Mouse (Mus musculus) kidney, embryonic 15.5 days (tissue): ENCODE measurements around the gene Hist2h3c2. TPM values are rescaled to one million over a fixed set of nuclear protein-coding genes. Genes with fewer than 3 reads are reported as not detected.
"Not testable (repeated sequence)": the region's sequence is repeated elsewhere in the genome, so short reads cannot be mapped to it uniquely, and the experiment has no call there.

Experiments
- ATAC-seq: fragments of 200-750 bp; cut with Nextera tagmentation; replicated peaks from 2 replicates; pipeline ENCODE4 v1.8.0; 2017; ENCODE audit warnings: moderate TSS enrichment; ENCODE audit not compliant: low FRiP score
- H3K27ac ChIP-seq: fragments of 300-500 bp; sonication (generic); 2 replicates; pipeline ENCODE4 v1.5.1; 2015; ENCODE audit warnings: mild to moderate bottlenecking, inconsistent platforms
- H3K27me3 ChIP-seq: fragments of 300-500 bp; sonication (generic); 2 replicates; pipeline ENCODE4 v1.6.1; 2015; ENCODE audit warnings: inconsistent platforms
- H3K36me3 ChIP-seq: fragments of 300-500 bp; sonication (generic); 2 replicates; pipeline ENCODE4 v1.6.1; 2015; ENCODE audit warnings: inconsistent platforms
- H3K4me1 ChIP-seq: fragments of 300-500 bp; sonication (generic); 2 replicates; pipeline ENCODE4 v1.6.1; 2015; ENCODE audit warnings: inconsistent platforms
- H3K4me2 ChIP-seq: fragments of 300-500 bp; sonication (generic); 2 replicates; pipeline ENCODE4 v1.6.1; 2015; ENCODE audit warnings: moderate library complexity, mild to moderate bottlenecking, inconsistent platforms
- H3K4me3 ChIP-seq: fragments of 300-500 bp; sonication (generic); replicated peaks from 2 replicates; pipeline ENCODE4 v1.5.1; 2015; ENCODE audit warnings: mild to moderate bottlenecking, inconsistent platforms
- H3K9ac ChIP-seq: fragments of 300-500 bp; sonication (generic); 2 replicates; pipeline ENCODE4 v1.6.1; 2015; ENCODE audit warnings: mild to moderate bottlenecking, inconsistent platforms
- H3K9me3 ChIP-seq: fragments of 300-500 bp; sonication (generic); replicated peaks from 2 replicates; pipeline ENCODE4 v1.6.1; 2016; ENCODE audit warnings: inconsistent platforms
- WGBS: fragments of 180-500 bp; shearing (Covaris S2); methylation state at CpG from one replicate; pipeline ENCODE4 v1.1.7; 2015; ENCODE audit warnings: mixed read lengths; 5-methylcytosine and 5-hydroxymethylcytosine counted together
- polyA plus RNA-seq: library from polyadenylated mRNA; unstranded; fragments of >200 nt; fragmentation: Nextera tagmentation; extraction: Ambion mirVana; gene quantifications from 2 replicates; pipeline ENCODE4 v1.2.1, GENCODE M21; 2015

Hist2h3c2 gene
- polyA plus RNA-seq, 1 experiment from 2014 or later, result 7.9 TPM

GRCm38 (mm10) chr3:96239949-96240798, 1.2 kb upstream of the Hist2h3c2 start, which contains the start of gene Hist2h2aa2:
Gene Hist2h2aa2, minus strand, starts transcription at chr3:96240276.
- WGBS, result 5% methylated on average over 31 of the region's 85 CpGs
- Histone ChIP-seq H3K4me3 (peak within 1 kb of the TSS; percentile 37), H3K4me1 (peaks cover 43% of the 10 kb centered on the region), H3K4me2 (peak within 1 kb of the TSS; percentile 49), H3K9ac (peak within 1 kb of the TSS; percentile 40), H3K27ac (peak within 1 kb of the TSS; percentile 91)
- H3K9me3 ChIP-seq, H3K27me3 ChIP-seq, H3K36me3 ChIP-seq: not testable (repeated sequence)
- ATAC-seq, result peak; percentile 89

- H3K27ac ChIP-seq, result peak overlapping the region; percentile 91
- peak overlapping the region; percentile 67 for H3K9ac ChIP-seq
- ATAC-seq, result no peak
- H3K27me3 ChIP-seq, result no peaks in the 10 kb centered on the region
- H3K4me2 ChIP-seq, result peak overlapping the region; percentile 56
- peaks cover 27% of the 10 kb centered on the region for H3K4me1 ChIP-seq
- WGBS, result 0% methylated on average over 12 of the region's 12 CpGs
- H3K36me3 ChIP-seq, result no peaks in the 10 kb centered on the region
- no peaks in the 10 kb centered on the region for H3K9me3 ChIP-seq
- H3K4me3 ChIP-seq, result peak overlapping the region; percentile 53
These were observed 919 bp downstream of the Hist2h3c2 start for GRCm38 (mm10) chr3:96237904-96238511.

- no peak for ATAC-seq
- 16% methylated on average over 7 of the region's 7 CpGs for WGBS
- Histone ChIP-seq H3K4me3 (peak overlapping the region; percentile 53), H3K9ac (peak overlapping the region; percentile 67), H3K27ac (peak overlapping the region; percentile 91), H3K27me3 (no peaks in the 10 kb centered on the region), H3K9me3 (no peaks in the 10 kb centered on the region), H3K4me2 (peak overlapping the region; percentile 56), H3K4me1 (peaks cover 27% of the 10 kb centered on the region), H3K36me3 (no peaks in the 10 kb centered on the region)
These were observed 1.5 kb downstream of the Hist2h3c2 start for GRCm38 (mm10) chr3:96237335-96237903.

- H3K9ac ChIP-seq, result peak overlapping the region; percentile 67
- peaks cover 27% of the 10 kb centered on the region for H3K4me1 ChIP-seq
- no peaks in the 10 kb centered on the region for H3K27me3 ChIP-seq
- H3K27ac ChIP-seq, result peak overlapping the region; percentile 91
- no peak for ATAC-seq
- H3K4me2 ChIP-seq, result peak overlapping the region; percentile 56
- H3K36me3 ChIP-seq, result no peaks in the 10 kb centered on the region
- peak overlapping the region; percentile 53 for H3K4me3 ChIP-seq
- no peaks in the 10 kb centered on the region for H3K9me3 ChIP-seq
- 69% methylated on average over 4 of the region's 4 CpGs for WGBS
These were observed 2.0 kb downstream of the Hist2h3c2 start for GRCm38 (mm10) chr3:96236834-96237334.

- H3K27ac ChIP-seq, result peak overlapping the region; percentile 91; the same call in 1 of the 2 replicates
- H3K4me3 ChIP-seq, result no peak overlapping the region
- H3K9ac ChIP-seq, result no peak overlapping the region
- no peaks in the 10 kb centered on the region for H3K36me3 ChIP-seq
- ATAC-seq, result no peak
- no peaks in the 10 kb centered on the region for H3K27me3 ChIP-seq
- H3K4me2 ChIP-seq, result peak overlapping the region; percentile 56; the same call in 1 of the 2 replicates
- peaks cover 26% of the 10 kb centered on the region for H3K4me1 ChIP-seq
- 39% methylated on average over 3 of the region's 3 CpGs for WGBS
- no peaks in the 10 kb centered on the region for H3K9me3 ChIP-seq
These were observed 3.1 kb downstream of the Hist2h3c2 start for GRCm38 (mm10) chr3:96235836-96236235.

GRCm38 (mm10) chr3:96234914-96235313, 4.0 kb downstream of the Hist2h3c2 start:
- no peak overlapping the region for H3K27ac ChIP-seq

GRCm38 (mm10) chr3:96231758-96232120, 7.2 kb downstream of the Hist2h3c2 start:
- H3K9ac ChIP-seq, result no peak overlapping the region
- peaks cover 19% of the 10 kb centered on the region for H3K4me1 ChIP-seq
- H3K27ac ChIP-seq, result no peak overlapping the region
- H3K27me3 ChIP-seq, result no peaks in the 10 kb centered on the region
- no peak overlapping the region for H3K4me2 ChIP-seq
- H3K9me3 ChIP-seq, result no peaks in the 10 kb centered on the region
- no peak for ATAC-seq
- H3K36me3 ChIP-seq, result no peaks in the 10 kb centered on the region
- 77% methylated on average over 2 of the region's 2 CpGs for WGBS
- no peak overlapping the region for H3K4me3 ChIP-seq

More at GRCm38 (mm10) chr3:96234914-96235313, 4.0 kb downstream of the Hist2h3c2 start:
- no peak overlapping the region for H3K9ac ChIP-seq
- 88% methylated on average over 2 of the region's 2 CpGs for WGBS
- no peaks in the 10 kb centered on the region for H3K9me3 ChIP-seq
- no peak overlapping the region for H3K4me3 ChIP-seq
- peaks cover 24% of the 10 kb centered on the region for H3K4me1 ChIP-seq
- H3K4me2 ChIP-seq, result no peak overlapping the region
- no peaks in the 10 kb centered on the region for H3K27me3 ChIP-seq
- no peaks in the 10 kb centered on the region for H3K36me3 ChIP-seq
- ATAC-seq, result no peak

GRCm38 (mm10) chr3:96230910-96231757, 7.8 kb downstream of the Hist2h3c2 start:
- ATAC-seq, result no peak
- H3K9me3 ChIP-seq, result no peaks in the 10 kb centered on the region
- H3K36me3 ChIP-seq, result no peaks in the 10 kb centered on the region
- no peak overlapping the region for H3K27ac ChIP-seq
- H3K4me3 ChIP-seq, result no peak overlapping the region
- 80% methylated on average over 4 of the region's 4 CpGs for WGBS
- H3K4me2 ChIP-seq, result no peak overlapping the region
- no peaks in the 10 kb centered on the region for H3K27me3 ChIP-seq
- no peak overlapping the region for H3K9ac ChIP-seq
- H3K4me1 ChIP-seq, result peaks cover 17% of the 10 kb centered on the region

GRCm38 (mm10) chr3:96230404-96230803, 8.5 kb downstream of the Hist2h3c2 start:
- Histone ChIP-seq H3K27me3 (no peaks in the 10 kb centered on the region), H3K36me3 (no peaks in the 10 kb centered on the region), H3K9me3 (no peaks in the 10 kb centered on the region), H3K4me1 (peaks cover 21% of the 10 kb centered on the region), H3K9ac (no peak overlapping the region), H3K4me3 (no peak overlapping the region), H3K4me2 (no peak overlapping the region), H3K27ac (no peak overlapping the region)
- no peak for ATAC-seq
- WGBS, result 78% methylated on average over 2 of the region's 2 CpGs

- Histone ChIP-seq H3K36me3 (no peaks in the 10 kb centered on the region), H3K27ac (no peak overlapping the region), H3K9ac (no peak overlapping the region), H3K9me3 (no peaks in the 10 kb centered on the region), H3K4me1 (peaks cover 32% of the 10 kb centered on the region), H3K4me3 (no peak overlapping the region), H3K4me2 (no peak overlapping the region), H3K27me3 (no peaks in the 10 kb centered on the region)
- WGBS, result 62% methylated on average over 2 of the region's 2 CpGs
- ATAC-seq, result no peak
These were observed 10.1 kb downstream of the Hist2h3c2 start for GRCm38 (mm10) chr3:96228828-96229227.
